Mouse (Mus musculus) layer of hippocampus, adult 9-11 months (tissue): ENCODE measurements at regions not wholly inside any gene's neighbourhood (a gene's known extent, or its start where the extent isn't known, plus 50 kb on each side); places are given as distances from the start of the nearest gene placed in this dataset.
A peak's percentile ranks its signal among the peaks of the same experiment; 100 is the strongest.

Source experiments
- DNase-seq: peaks from one replicate; pipeline ENCODE4 v3.0.0; 2022

DNA sequence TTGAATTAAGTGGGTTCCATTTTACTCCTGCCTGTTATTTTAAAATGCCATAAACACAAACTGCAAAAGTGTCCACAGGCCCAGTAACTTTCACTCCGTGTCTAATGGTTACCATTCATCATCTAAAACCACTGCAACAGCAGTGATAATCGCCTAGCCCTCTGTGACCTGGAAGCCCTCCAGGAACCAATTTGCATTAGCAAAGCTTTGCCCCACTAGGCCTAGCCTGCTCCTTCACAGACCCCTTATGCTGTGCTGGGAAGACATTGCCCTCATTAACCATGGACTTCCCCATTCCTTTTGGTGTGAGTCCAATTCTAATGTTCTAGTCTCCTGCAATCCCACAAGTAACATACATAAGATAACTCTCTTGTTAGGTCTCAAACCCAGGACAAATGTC, 277.3 kb upstream of the Prkd1 start:
- no peak for DNase-seq

DNA sequence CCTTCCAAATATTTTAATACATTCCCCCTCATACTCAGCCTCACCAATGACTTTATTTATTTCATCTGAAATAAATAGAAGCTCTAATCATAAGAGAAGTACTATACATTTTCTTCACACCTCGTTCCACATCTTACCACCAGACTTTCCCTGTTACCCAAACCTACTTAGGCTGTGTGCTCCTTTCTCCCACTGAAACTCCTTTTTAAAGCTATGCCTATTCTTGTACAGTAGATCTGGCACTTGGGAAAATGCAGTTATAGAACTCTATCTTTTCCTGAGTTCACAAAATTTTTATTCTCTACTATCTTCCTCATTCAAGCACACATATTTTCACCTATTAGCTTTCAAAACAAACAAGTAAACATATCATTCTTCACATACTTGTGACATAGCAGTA, 272.8 kb upstream of the Prkd1 start:
- no peak for DNase-seq

DNA sequence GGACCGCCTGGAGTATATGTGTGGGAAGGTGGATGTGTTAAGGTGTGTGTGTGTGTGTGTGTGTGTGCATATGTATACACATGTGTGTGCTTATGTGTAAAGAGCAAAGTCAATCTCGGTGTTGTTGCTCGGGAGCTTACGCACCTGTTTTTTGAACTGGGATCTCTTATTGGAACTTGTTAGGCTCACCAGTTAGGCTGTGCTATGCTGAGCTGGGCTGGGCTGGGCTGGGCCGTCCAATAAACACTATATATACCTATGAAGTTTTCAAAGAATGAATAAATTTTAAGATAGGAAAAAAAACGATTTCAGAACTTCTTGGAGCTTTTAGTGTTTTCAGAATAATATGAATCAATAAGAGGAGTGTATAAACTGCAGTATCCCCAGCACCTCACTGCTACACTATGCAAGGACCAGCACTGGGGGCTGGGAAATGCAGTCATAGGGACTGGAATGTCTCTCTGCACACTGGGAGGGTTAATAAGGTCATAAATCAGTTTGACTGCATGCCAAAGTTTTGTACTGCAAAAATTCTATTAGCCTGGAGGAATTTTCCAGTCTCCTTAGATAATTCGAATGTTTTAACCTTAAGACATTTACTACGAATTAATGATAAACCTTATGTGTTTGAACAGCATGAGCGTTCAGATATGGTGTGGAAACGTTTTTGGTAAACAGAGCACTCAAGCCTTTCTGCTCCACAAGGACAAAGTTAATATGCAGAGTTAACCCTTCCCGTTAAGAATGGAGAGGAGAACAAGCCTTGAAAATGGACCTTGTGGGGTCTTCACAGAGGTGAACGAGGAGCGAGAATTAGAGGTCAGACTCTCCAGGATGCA, 250.9 kb upstream of the Prkd1 start:
- DNase-seq = no peak

DNA sequence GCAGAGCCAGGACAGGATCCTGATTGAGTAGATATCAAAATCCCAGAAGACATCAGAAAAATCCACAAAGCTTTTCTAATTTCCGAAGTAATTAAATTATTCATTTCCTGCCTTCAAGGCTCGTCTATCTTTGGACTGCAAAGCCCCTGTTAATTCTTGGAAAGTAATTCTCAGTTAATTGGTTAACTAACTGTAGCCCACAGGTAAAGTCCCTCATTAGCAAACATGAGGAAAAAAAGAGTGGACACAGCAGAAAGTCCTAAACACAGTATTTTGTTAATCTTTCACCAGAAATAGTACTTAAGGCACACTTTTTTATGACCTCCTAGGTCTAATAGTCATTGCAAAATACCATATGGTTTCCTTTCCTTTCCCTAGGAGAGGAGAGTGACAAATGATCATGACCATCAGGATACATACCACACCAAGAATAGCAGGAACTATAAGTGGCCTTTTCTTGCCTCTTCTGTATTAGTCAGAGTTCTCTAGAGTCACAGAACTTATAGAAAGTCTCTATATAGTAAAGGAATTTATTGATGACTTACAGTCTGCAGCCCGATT, 248.8 kb upstream of the Prkd1 start:
- no peak for DNase-seq

DNA sequence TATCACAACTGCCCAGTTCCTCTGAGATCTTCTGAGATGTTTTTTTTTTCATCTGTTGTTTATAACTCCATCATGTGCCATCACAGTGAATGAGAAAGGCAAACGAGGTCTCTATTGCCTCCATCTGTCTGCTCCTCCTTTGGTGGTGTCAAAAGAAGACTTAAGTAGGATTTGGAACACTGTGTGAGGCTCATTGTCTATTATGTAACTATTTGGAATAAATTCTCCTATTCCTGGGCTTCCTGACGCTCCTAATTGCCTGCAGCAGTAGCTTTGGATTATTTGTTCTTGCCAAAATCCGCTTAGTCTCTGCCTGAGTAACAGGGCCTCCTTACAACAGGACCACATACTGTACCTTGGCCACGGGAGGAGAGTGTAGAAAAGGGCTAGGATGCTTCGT, 244.7 kb upstream of the Prkd1 start:
- peak; percentile 12 for DNase-seq

DNA sequence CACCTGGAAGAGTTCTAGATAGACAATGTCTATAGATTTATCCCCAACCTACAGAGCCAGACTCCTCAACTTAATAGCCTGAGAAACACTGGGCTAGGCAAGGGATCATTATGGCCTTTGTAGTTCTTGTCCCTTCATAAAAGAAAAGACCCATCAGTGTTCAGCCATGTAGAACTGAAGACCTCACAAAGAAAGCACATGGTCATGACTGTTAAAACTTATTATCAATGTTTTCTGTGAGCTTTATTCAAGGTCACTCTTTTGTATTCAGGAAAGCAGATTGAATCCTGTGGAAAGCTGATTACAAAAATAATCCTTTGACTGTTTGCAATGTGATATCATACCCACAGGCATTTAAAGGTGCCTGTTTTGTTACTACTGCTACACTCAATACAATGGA, 226.9 kb upstream of the Prkd1 start:
- DNase-seq = no peak

DNA sequence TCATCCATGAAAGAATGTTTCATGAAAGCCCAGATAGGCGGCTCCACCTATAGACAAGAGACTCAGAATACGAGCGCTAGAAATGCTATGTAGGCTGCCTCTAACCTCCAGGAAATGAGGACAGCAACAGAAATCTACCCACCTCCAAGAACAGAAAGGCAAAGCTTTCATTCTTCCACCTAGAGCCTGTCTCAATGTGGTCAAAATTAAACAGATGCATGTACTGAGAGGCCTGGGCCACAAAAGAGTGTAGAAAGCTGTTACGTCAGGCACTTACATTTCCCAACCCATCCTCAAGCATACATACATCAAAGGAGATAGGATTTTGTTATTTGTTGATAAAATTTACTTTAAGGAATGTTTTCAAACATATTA, 225.1 kb upstream of the Prkd1 start:
- no peak for DNase-seq

DNA sequence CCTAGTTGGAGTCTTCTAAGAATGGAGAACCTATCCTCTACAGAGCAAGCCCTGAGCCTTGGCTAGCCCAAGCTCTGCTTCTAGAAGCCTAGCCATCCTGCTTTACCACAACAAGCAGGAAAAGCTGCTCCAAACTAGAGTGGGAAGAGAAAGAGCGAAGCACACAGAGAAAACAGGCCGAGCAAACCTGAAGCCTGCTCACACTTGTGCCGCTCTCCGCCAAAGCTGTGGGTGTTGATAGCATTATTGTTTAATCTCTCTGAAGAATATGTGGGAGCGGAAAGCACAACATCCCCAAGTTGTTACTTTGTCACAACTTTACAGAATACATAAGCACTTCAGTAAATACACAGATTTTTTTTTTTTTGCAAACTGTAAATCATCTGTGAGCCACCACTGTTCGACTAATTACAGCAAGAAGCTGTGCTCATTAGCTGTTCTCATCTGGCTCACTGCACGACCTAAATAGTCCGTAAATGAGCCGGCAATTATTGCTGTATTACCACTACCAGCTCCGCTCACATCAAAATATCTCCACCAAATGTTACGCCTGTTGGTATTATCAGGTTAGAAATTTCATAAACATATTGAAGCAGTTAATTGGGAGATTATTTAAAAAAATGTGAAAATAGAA, 224.6 kb upstream of the Prkd1 start:
- DNase-seq = peak; percentile 5

DNA sequence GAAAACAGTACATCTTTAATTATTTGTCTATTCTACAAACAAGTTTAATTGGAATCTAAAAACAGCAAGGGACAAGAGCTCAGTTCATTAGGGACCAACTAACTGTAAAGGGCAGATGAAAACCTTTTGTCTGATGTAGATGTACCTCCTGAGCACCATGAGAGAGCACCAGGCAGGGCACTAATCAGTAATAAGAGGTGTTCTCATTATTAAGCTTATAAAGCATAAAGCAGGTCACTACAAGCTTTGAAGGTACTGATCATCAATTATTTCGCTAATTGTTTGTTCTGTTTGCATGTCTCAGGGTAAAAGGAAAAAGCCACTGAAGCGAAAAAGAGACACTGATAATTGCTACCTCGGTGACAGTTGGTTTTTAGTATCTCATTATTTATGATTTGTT, 202.7 kb upstream of the Prkd1 start:
- no peak for DNase-seq

DNA sequence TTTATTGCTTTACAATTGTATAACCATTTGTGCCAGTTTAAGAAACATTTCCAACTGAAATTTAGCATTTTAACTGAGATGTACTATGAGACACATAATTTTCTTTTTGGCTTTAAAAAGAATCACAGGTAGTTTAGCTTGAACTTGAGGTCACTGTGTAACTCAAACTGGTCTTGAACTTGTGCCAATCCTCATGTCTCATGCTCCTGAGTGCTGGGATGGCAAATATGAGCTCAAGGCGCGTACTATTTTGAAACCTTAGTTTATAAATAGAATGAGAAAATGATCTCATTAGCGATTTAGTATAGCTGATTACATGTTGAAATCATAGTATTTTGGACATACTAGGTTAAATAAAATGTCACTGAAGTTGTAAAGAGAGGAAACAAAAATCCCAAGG, 199.1 kb upstream of the Prkd1 start:
- DNase-seq = no peak

DNA sequence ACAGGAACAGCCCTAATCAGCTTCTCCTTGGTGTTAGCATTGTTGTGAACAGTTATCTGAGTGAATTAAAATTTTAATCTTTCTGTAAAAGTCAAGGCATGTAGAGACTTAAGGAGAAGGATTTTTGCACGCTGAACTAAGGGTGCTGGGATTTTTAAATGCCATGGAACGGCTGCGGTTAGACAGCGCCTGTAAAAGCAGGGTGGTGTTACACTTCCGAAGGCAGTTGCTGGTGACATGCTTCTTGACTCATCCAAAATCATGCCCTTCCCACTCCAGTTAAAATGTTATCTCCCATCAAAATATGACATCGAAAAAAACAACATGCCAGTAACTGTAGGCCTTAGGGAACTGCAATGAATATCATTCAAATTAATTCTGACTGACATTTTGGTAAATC, 193.8 kb upstream of the Prkd1 start:
- DNase-seq = no peak

DNA sequence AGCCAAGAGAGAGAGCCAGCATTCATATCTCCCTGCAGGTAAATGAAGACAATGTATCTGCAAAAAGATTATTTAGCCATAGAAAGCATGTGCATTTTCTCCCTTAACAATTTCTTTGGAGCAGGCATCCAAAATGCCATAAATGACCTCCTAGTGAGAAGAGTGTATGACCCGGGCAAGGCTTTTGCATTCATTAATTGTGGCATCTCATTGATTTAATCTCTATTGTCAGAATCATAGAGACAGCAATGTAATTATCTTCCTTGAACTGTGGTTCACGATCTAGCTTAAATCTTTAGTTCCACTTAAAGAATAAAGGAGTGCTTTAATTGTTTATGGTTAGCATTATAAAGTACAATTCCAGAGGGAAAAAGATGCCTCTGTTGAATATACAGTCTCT, 190.5 kb upstream of the Prkd1 start:
- DNase-seq = no peak

DNA sequence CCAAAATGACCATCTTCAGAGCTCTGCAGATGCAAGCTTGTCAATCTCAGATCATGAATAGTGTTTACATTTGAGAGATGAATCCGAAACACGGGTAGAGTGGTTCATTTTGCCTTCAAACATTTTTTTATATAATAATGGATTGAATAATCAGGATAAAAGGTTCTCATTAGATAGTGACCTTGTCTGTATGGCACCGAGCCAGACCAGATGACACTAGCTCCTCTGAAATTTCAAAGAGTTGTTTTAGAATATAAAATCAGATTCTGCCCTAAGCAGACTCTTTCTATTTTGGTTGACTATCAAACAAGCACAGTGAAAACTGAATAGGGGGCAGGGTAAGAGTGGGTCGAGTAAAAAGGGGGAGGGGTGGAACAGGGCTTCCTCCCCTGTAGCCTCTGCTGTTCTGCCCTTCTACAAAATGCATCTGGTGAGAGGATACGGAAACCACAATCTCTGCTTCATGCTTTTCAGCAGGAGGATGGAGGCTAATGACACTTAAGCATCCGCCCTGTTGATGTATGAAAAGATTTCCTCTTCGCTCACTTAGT, 159.9 kb upstream of the Prkd1 start:
- DNase-seq = no peak

DNA sequence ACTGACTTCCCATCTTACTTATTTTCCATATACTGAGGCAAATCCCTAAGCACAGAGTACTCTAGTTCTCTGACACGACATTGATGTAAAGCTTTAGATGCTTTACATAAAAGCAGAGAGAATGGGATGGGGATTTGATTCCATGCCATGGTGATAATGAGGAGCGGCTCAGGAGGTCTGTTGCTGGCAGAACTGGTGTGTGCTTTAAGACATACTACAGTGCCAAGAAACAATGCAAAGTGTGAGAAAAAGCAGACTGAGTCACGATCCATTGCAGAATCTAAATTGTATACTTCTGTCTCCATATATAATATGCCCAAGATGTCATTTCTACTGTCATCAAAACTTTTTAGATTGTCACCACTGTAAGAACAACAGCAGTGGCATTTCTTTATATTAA, 155.5 kb upstream of the Prkd1 start:
- no peak for DNase-seq

DNA sequence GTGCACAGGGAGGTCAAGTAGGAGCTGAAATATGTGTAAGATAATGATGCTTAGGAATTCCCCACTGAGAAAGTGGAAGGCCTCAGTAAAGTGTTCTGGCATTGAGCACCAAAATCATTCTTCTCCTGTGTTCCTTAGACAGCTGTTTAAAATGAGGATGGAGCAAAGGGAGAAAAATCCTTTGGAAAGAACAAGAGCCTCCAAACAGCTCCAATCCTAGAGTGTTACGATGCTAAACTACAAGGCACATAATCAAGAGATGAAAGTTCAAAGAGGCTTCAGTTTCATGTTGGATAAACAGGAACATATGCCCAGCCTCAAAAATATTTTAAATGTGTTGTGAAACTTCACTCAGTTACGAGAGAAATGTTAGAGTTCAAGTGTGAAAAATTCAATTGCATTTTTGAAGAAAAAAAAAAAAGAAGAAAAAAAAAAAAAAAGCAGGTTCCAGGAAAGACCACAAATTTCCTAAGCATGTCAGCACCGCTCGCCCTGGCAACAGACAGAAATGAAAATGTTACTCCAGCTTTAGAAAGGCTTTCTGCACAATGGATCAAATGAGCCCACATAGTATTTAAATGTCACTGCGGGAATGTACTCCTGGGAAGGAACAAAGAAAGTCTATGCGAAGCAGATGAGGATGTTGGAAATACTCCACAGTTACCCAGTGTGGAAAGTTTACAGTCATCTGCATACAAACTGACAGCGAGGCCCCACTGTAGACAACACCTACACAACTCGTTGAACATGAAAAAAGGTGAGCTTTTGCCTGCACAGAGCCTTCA, 116.5 kb upstream of the Prkd1 start:
- peak; percentile 3 for DNase-seq

DNA sequence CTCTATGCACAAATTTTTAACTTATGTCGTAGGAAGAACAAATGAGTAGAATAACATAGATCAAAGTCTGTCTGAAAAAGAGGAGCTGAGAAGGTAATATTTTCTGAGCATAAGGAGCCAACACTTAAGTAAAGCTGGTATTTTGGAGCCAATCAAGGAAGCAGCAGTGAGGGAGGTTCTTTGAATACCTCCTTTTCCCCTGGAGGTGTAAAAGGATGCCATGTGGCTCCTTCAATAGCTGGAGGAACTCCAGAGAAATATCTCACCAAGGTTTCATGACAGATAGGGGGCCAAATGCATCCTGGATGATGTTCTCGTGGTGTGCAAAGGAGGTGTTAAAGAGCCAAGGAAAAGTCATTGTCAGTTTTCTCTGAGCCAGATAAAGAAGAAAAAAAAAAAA, 115.6 kb upstream of the Prkd1 start:
- no peak for DNase-seq

DNA sequence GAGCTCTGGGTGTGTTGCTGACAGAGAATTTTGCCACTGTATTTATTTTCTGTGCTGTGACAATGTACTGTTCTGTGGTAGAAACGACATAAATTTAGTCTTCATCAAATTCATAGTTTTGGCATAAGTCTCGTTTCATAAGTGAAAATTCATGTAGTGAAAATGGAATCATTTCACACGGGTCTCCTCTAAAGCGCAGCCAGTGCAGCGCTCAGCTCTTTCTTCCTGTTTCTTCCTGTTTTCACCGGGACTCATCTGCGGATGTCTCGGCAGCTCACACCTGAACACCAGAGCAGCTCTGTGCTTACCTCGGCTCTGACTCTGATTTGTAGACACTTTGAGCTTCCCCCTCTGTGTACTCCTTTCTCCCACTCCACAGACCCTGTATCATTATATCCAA, 85.2 kb upstream of the Prkd1 start:
- DNase-seq = no peak

DNA sequence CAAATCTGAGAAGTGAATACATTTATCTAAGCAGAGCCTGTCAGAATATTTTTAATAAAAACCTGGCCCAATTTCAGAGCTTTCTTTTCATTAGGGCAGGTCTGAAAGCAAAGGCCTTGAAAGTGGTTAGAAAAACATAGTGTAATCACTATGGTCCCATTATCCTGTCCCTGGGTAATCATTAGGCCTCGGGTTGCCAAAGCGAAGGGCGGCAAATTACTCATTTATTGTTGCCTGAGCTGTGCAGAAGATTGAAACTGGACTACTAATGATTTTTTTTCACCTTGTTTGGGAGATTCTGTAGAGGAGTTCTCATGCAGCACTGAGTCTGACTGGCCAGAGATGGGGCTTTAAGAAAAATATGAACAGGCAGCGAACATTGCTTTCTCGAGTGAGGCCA, 63.7 kb upstream of the Prkd1 start:
- DNase-seq = no peak

DNA sequence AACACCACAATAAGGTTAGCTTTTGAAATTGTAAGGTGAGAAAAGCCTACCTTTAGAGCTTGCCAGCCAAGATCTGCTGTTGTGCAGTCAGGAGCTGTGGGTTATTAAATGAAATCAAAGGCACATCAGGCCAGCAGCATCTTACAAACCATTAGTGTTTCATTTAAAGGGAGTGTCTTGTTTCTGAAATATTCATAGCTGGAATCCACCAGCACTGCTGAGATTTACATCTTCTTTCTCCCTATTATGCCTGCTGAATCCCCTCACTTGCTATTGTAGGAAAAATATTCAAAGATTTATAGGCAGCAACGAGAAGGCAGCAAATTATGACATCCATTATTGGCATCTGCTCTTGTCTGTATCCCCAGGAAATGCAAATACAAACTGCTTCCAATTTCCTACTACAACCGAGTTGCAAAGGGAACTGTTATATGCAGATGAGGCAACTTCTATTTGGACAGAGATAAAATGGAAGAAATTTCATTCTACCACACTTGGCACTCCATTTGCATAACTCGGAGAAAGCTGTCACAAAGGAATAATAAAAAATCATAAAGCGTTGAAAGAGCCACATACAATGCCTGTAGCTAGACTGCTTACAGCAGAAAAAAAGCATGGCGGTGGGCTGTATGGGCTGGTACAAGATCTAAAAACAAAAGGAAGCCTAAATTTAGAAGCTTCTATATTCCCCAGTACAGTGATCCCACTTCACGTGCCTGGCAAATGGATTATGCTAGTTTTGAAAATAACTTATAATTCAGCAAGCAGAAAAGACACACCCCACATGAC, 60.3 kb upstream of the Prkd1 start:
- DNase-seq = no peak

DNA sequence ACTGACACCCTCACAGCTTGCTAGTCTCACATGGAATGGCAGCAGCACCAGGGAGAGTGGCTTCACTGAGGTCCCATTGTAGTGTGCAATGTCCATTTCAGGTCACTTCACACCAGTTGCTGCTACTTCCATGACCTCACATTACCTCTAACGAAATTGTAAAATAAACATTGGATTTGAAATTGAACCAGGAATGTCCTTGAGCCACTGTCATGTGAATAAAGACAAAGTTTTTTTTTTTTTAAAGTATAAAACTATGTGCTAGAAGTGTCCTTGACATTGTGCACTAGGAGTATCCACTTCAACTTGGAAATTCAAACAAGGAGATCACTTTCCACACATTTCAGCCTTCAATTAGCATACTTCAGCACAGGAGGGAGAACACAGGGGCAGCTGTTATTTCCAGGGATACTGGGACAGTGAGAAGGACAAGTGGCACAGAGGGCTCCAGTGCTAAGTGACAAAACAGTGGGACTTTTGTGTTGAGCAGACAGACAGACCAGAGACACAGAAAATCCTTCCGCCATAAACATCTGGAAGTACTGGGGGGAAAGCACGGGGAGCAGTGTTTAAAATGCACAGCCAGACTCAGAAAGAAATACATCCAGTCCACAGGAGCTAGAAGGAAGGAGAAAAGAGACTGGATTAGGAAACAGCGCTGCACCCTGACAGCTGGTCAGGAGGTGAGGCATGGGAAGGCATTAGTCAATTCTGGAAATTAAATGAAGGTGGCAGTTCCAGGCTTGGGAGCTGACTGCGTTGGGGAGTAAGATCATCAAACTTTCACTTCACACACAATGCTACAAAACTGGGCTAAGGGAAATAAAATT, 49.9 kb upstream of the Prkd1 start:
- DNase-seq = peak; percentile 31
